Mouse (Mus musculus): ENCODE results near the gene Irs2. TPM values are rescaled to one million over a fixed set of nuclear protein-coding genes. Genes with fewer than 3 reads are reported as not detected.

Gene Irs2
- polyA plus RNA-seq, 1 experiment from 2014 or later: 2.3 TPM

DNA sequence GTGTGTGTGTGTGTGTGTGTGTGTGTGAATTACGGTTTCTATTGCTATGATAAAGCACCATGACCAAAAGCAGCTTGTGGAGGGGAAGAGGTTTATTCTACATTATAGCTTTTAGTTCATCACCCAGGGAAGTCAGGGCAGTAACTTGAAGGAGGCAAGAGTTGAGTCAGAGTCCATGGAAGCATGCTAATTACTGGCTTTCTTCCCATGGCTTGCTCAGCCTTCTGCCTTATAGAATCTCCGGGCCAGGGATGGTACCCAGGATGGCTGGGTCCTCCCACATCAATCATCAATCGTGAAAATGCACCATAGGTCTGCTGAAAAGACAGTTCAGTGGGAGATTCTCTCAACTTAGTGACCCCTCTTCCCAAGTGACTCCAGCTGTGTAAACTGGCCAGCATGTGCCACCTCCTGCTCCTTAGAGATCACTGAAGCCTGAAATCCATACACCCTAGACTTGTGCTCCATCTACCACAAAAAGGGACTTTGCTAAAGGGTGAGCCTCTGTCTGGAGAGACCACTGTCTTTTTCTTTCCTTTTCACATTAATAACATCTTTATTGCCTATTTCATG, 69.0 kb downstream of the Irs2 start:
- Histone ChIP-seq H3K4me1 (ENCODE audit: control insufficient read depth, insufficient read depth, low read length) (no peaks in the 10 kb centered on the region), H3K4me2 (ENCODE audit: low read depth, low read length) (no peak overlapping the region), H3K27ac (ENCODE audit: low read length) (no peak overlapping the region), H3K36me3 (ENCODE audit: control insufficient read depth, insufficient read depth) (no peaks in the 10 kb centered on the region), H3K4me3 (ENCODE audit: low read length) (no peak overlapping the region), H3K9me3 (replicated peaks; ENCODE audit: control insufficient read depth, low read length) (no peaks in the 10 kb centered on the region), H3K9ac (ENCODE audit: low read length) (no peak overlapping the region), H3K27me3 (ENCODE audit: control insufficient read depth, insufficient read depth, low read length) (peaks cover 5% of the 10 kb centered on the region; the same call in 1 of the 2 replicates)
- 75% methylated on average over 3 of the region's 3 CpGs for WGBS
- ATAC-seq (replicated peaks; ENCODE audit: extremely low read depth, insufficient read depth, low FRiP score): no peak

- Histone ChIP-seq H3K36me3 (ENCODE audit: control insufficient read depth, insufficient read depth) (no peaks in the 10 kb centered on the region), H3K4me2 (ENCODE audit: low read depth, low read length) (no peak overlapping the region), H3K27me3 (ENCODE audit: control insufficient read depth, insufficient read depth, low read length) (peaks cover 5% of the 10 kb centered on the region; the same call in 1 of the 2 replicates), H3K4me3 (ENCODE audit: low read length) (no peak overlapping the region), H3K4me1 (ENCODE audit: control insufficient read depth, insufficient read depth, low read length) (no peaks in the 10 kb centered on the region), H3K9ac (ENCODE audit: low read length) (no peak overlapping the region), H3K27ac (ENCODE audit: low read length) (no peak overlapping the region), H3K9me3 (replicated peaks; ENCODE audit: control insufficient read depth, low read length) (no peaks in the 10 kb centered on the region)
- no peak for ATAC-seq (replicated peaks; ENCODE audit: extremely low read depth, insufficient read depth, low FRiP score)
- WGBS: 84% methylated on average over 6 of the region's 6 CpGs
These were observed 70.0 kb downstream of the Irs2 start for GRCm38 (mm10) chr8:10938284-10938683.

DNA sequence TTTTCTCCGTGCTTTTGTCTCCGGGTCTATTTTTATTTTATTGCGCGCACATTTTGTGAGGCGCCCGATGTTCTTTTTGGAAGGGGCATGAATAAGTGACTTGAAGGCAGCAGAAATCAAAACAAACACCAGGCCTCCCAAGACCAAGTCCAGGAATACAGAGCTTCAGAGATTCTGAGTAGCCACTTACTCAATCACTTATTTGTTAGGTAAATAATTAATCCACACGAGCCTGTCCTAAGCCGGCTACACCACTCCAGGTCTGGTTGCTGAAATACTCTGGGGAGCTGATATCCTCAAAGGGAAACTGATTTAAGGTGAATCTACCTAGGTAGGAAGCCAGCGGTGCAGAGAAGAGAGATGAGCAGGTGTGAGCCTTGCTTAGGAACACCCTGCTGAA, 71.6 kb downstream of the Irs2 start:
- Histone ChIP-seq H3K9ac (ENCODE audit: low read length) (no peak overlapping the region), H3K27me3 (ENCODE audit: control insufficient read depth, insufficient read depth, low read length) (peaks cover 7% of the 10 kb centered on the region; the same call in 1 of the 2 replicates), H3K36me3 (ENCODE audit: control insufficient read depth, insufficient read depth) (no peaks in the 10 kb centered on the region), H3K4me3 (ENCODE audit: low read length) (no peak overlapping the region), H3K9me3 (replicated peaks; ENCODE audit: control insufficient read depth, low read length) (no peaks in the 10 kb centered on the region), H3K27ac (ENCODE audit: low read length) (no peak overlapping the region), H3K4me2 (ENCODE audit: low read depth, low read length) (no peak overlapping the region), H3K4me1 (ENCODE audit: control insufficient read depth, insufficient read depth, low read length) (no peaks in the 10 kb centered on the region)
- no peak for ATAC-seq (replicated peaks; ENCODE audit: extremely low read depth, insufficient read depth, low FRiP score)
- WGBS: 70% methylated on average over 9 of the region's 9 CpGs

GRCm38 (mm10) chr8:10935231-10935630, 73.0 kb downstream of the Irs2 start:
- 72% methylated on average over 8 of the region's 8 CpGs for WGBS
- H3K27ac ChIP-seq (ENCODE audit: low read length): no peak overlapping the region
- H3K4me1 ChIP-seq (ENCODE audit: control insufficient read depth, insufficient read depth, low read length): peaks cover 6% of the 10 kb centered on the region; the same call in 1 of the 2 replicates
- H3K27me3 ChIP-seq (ENCODE audit: control insufficient read depth, insufficient read depth, low read length): peaks cover 10% of the 10 kb centered on the region; the same call in 1 of the 2 replicates
- no peaks in the 10 kb centered on the region for H3K9me3 ChIP-seq (replicated peaks; ENCODE audit: control insufficient read depth, low read length)
- H3K9ac ChIP-seq (ENCODE audit: low read length): no peak overlapping the region
- no peak overlapping the region for H3K4me3 ChIP-seq (ENCODE audit: low read length)
- ATAC-seq (replicated peaks; ENCODE audit: extremely low read depth, insufficient read depth, low FRiP score): no peak
- H3K36me3 ChIP-seq (ENCODE audit: control insufficient read depth, insufficient read depth): no peaks in the 10 kb centered on the region
- H3K4me2 ChIP-seq (ENCODE audit: low read depth, low read length): no peak overlapping the region

All from heart, embryonic 16.5 days (tissue).